Mouse (Mus musculus): ENCODE results near the gene Abhd4. TPM values are rescaled to one million over a fixed set of nuclear protein-coding genes. Genes with fewer than 3 reads are reported as not detected.

Gene Abhd4
- total RNA-seq, 4 experiments from 2014 or later, result 810 to 947 (median 895) TPM

DNA sequence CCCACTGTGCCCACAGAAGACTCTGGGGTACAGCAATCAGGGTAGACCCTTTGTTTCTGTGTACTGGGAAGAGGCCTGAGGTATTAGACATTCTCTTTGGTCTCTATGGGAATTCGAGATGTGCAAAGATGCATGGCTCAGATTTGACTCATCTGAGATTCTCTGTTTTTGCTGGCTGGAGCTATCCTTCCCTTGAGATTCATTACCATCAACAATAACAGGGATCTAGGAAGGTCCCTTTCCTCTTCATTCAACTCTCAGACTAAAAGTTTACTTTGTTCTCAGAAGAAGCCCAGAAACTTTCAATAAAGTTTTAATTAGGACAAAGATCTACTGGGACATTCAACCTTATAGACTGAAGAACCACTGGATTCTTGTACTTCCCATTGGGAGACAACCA lies 30.9 kb downstream of the Abhd4 start, which contains the start of gene Olfr49:
Gene Olfr49, minus strand, starts transcription at position 101 of the 400 bp plus-strand sequence.
- no peak for DNase-seq

GRCm38 (mm10) chr14:54300136-54300535 lies 46.1 kb downstream of the Abhd4 start:
- DNase-seq, result peak; percentile 81

- peak; percentile 71 for DNase-seq
These were observed 46.7 kb downstream of the Abhd4 start for GRCm38 (mm10) chr14:54300676-54301075.

DNA sequence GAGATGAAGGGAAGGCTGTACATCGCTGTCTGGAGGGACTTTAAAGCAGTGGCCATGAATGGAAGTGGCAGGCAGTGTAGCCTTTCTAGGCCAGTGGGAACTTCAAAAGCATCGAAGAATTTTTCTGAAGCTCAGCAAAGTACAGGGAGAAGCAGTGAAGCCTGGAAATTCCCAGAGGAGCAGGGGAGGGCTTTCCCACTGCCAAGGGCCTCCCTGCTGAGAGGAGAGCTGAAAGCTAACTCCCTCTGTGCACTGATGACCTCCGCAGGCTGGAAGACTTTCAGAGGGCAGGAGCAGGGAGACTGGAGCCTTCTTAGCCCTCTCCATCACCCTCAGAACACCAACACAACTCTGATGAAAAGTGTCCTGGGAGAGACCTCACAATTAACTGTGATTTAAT lies 57.8 kb downstream of the Abhd4 start:
- no peak for DNase-seq

Other genes with a start within 250 kb of the Abhd4 start
- 100 to 1,000 TPM; 387 to 496 (median 428) TPM for gene Dad1, start 84 bp upstream of the Abhd4 start, total RNA-seq (2022)
- gene Olfr49, start 30.8 kb downstream of the Abhd4 start, total RNA-seq (2022), result under 1 TPM in 1 of 4 experiments, not detected in 3; 0.05 TPM
- 100 to 1,000 TPM in 1 of 4 experiments, 10 to 100 TPM in 3; 88.8 to 106 (median 90.6) TPM for gene Oxa1l, start 106.6 kb downstream of the Abhd4 start, total RNA-seq (2022)
- 1 to 10 TPM; 4.6 to 8.5 (median 6.4) TPM for gene Slc7a7, start 163.6 kb downstream of the Abhd4 start, total RNA-seq (2022)
- gene Mrpl52, start 172.7 kb downstream of the Abhd4 start, total RNA-seq (2022), result 100 to 1,000 TPM; 179 to 219 (median 209) TPM
- gene Mmp14, start 177.4 kb downstream of the Abhd4 start, total RNA-seq (2022), result 10 to 100 TPM; 34.8 to 49.0 (median 44.5) TPM
- gene Lrp10, start 209.9 kb downstream of the Abhd4 start, total RNA-seq (2022), result 100 to 1,000 TPM; 119 to 147 (median 137) TPM
- gene Rem2, start 221.9 kb downstream of the Abhd4 start, total RNA-seq (2022), result 1 to 10 TPM in 1 of 4 experiments, under 1 TPM in 3; 0.25 to 1.9 (median 0.45) TPM